Comparison of ENCODE assay signal across 17 mouse cellular contexts in the genomic region with DNA sequence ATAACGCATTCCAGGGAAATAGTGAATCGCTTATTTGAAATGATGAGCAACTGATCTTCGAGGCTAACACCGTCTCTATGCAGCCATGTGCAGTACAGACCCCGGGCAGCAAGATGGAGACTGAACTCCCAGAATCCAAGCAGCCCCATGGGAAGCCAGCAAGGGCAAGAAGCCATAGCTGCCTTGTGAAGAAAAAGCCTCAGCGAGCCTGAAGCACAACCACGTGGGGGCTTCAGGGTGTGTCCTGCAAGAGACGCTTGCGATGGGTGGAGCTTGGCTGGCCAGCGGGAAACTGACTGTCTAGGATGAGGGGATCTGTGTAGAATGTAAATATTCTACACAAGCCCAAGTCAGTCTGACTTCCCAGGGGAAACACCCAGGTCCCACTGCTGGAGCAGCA. TPM values are rescaled to one million over a fixed set of nuclear protein-coding genes. Genes with fewer than 3 reads are reported as not detected.
DNase-seq lines count a peak whose midpoint lies in the region; ATAC-seq and TF ChIP-seq lines count a peak whose summit lies in the region.
"Had no signal": no experiment of that assay in that cellular context is flagged by ENCODE, and none has a peak within 500 bp of the region (broad histone marks: within the 10 kb centered on the region; RNA-seq: fewer than 3 reads in every experiment).

No protein-coding gene starts in this region.

- no peak for TF ChIP-seq CTCF in gastrocnemius, adult 2 months (IDR thresholded peaks at IDR 0.05)
- TF ChIP-seq CTCF in intestine, postnatal 0 days (IDR thresholded peaks at IDR 0.05; ENCODE audit: low read depth): 0 out of 2 replicates have a peak, but pooled peaks have one; percentile 4

- H3K4me1 ChIP-seq in intestine, postnatal 0 days (replicated peaks; ENCODE audit: control insufficient read depth, insufficient read depth, low read length): no peaks in the 10 kb centered on the region
- no peaks in the 10 kb centered on the region for H3K4me1 ChIP-seq in intestine, embryonic 16.5 days (ENCODE audit: control insufficient read depth, insufficient read depth, low read length)
- no peaks in the 10 kb centered on the region for H3K4me1 ChIP-seq in hindbrain, embryonic 16.5 days (ENCODE audit: control insufficient read depth, insufficient read depth, low read depth, low read length)
- H3K4me1 ChIP-seq: limb, embryonic 12.5 days; neural tube, embryonic 13.5 days had no signal

- peaks cover 71% of the 10 kb centered on the region for H3K36me3 ChIP-seq in intestine, postnatal 0 days (ENCODE audit: control insufficient read depth, insufficient read depth)
- H3K36me3 ChIP-seq in intestine, embryonic 16.5 days (ENCODE audit: control insufficient read depth, insufficient read depth, low read length): peaks cover 32% of the 10 kb centered on the region
- peaks cover 10% of the 10 kb centered on the region; the same call in 1 of the 2 replicates for H3K36me3 ChIP-seq in hindbrain, embryonic 16.5 days (ENCODE audit: control insufficient read depth, insufficient read depth, low read length)

- intact Hi-C loops in gastrocnemius, adult 2 months (cut with DNase I): no loop called here
- intact Hi-C loops in left cerebral cortex, postnatal 25 days (cut with DNase I): no loop called here

- no peak overlapping the region for H3K4me3 ChIP-seq in gastrocnemius, adult 2 months
- no peak overlapping the region for H3K4me3 ChIP-seq in intestine, postnatal 0 days (ENCODE audit: low read depth, low read length)
- H3K4me3 ChIP-seq in intestine, embryonic 16.5 days (ENCODE audit: low read length): no peak overlapping the region
- H3K4me3 ChIP-seq in hindbrain, embryonic 16.5 days (ENCODE audit: low read length): no peak overlapping the region
- H3K4me3 ChIP-seq: limb, embryonic 12.5 days; neural tube, embryonic 13.5 days had no signal

- no peak overlapping the region for H3K9ac ChIP-seq in intestine, postnatal 0 days (ENCODE audit: low read depth, low read length)
- H3K9ac ChIP-seq in intestine, embryonic 16.5 days (ENCODE audit: low read depth, low read length): no peak overlapping the region
- no peak overlapping the region for H3K9ac ChIP-seq in hindbrain, embryonic 16.5 days (ENCODE audit: low read depth, low read length)
- H3K9ac ChIP-seq: forebrain, postnatal 0 days; limb, embryonic 12.5 days; liver, embryonic 14.5 days; neural tube, embryonic 13.5 days had no signal

- no peak overlapping the region for H3K27ac ChIP-seq in gastrocnemius, adult 2 months
- no peak overlapping the region for H3K27ac ChIP-seq in intestine, postnatal 0 days (ENCODE audit: low read depth, low read length)
- no peak overlapping the region for H3K27ac ChIP-seq in intestine, embryonic 16.5 days (ENCODE audit: low read length)
- H3K27ac ChIP-seq in hindbrain, embryonic 16.5 days (ENCODE audit: low read depth, low read length): no peak overlapping the region
- H3K27ac ChIP-seq: limb, embryonic 12.5 days; liver, embryonic 14.5 days; neural tube, embryonic 13.5 days had no signal

- no peak overlapping the region for H3K4me2 ChIP-seq in intestine, postnatal 0 days (replicated peaks; ENCODE audit: low read depth)
- no peak overlapping the region for H3K4me2 ChIP-seq in intestine, embryonic 16.5 days (ENCODE audit: low read depth, low read length)
- H3K4me2 ChIP-seq in hindbrain, embryonic 16.5 days (ENCODE audit: low read length): no peak overlapping the region
- H3K4me2 ChIP-seq: limb, embryonic 12.5 days; neural tube, embryonic 13.5 days had no signal

- WGBS in intestine, postnatal 0 days: 71% methylated on average over 10 of the region's 10 CpGs
- WGBS in intestine, embryonic 16.5 days: 77% methylated on average over 10 of the region's 10 CpGs
- WGBS in hindbrain, embryonic 16.5 days: 74% methylated on average over 10 of the region's 10 CpGs

- ATAC-seq in intestine, postnatal 0 days: no peak
- ATAC-seq in intestine, embryonic 16.5 days: no peak
- no peak for ATAC-seq in hindbrain, embryonic 16.5 days
- ATAC-seq: forebrain, postnatal 0 days had no signal

- DNase-seq in gastrocnemius, adult 2 months: peak; percentile 45
- DNase-seq in gastrocnemius, adult 18-20 months (ENCODE audit: low spot score): no peak
- peak; percentile 75 for DNase-seq in ZHBTc4 (ENCODE audit: low read depth, low spot score)
- peak; percentile 31 for DNase-seq in lung, postnatal 25 days (ENCODE audit: low spot score)
- DNase-seq in left cerebral cortex, postnatal 25 days (ENCODE audit: low spot score in 2 of 2): no peak
- DNase-seq: adrenal gland, postnatal 25 days; forebrain, postnatal 0 days; kidney, postnatal 25 days; right cerebral cortex, postnatal 25 days; thymus, adult 2 months had no signal

- no peaks in the 10 kb centered on the region for H3K9me3 ChIP-seq in intestine, postnatal 0 days (ENCODE audit: control insufficient read depth)
- no peaks in the 10 kb centered on the region for H3K9me3 ChIP-seq in intestine, embryonic 16.5 days (ENCODE audit: control insufficient read depth, low read length)
- H3K9me3 ChIP-seq in hindbrain, embryonic 16.5 days (ENCODE audit: control insufficient read depth, low read length): no peaks in the 10 kb centered on the region
- H3K9me3 ChIP-seq: G1E; limb, embryonic 12.5 days; neural tube, embryonic 13.5 days had no signal

- no peaks in the 10 kb centered on the region for H3K27me3 ChIP-seq in intestine, postnatal 0 days (replicated peaks; ENCODE audit: control insufficient read depth, insufficient read depth, low read length)
- H3K27me3 ChIP-seq in intestine, embryonic 16.5 days (replicated peaks; ENCODE audit: control insufficient read depth, insufficient read depth, low read length): no peaks in the 10 kb centered on the region
- H3K27me3 ChIP-seq in hindbrain, embryonic 16.5 days (replicated peaks; ENCODE audit: control insufficient read depth, insufficient read depth, low read length): no peaks in the 10 kb centered on the region
- H3K27me3 ChIP-seq: limb, embryonic 12.5 days; neural tube, embryonic 13.5 days had no signal

RNA-seq across cellular contexts. Expression of gene Txndc5, which starts 16.6 kb away (rescaled TPM):
- 10 to 100 TPM; 22.1 to 35.0 TPM for total RNA-seq in gastrocnemius, adult 2 months (2021)
- 10 to 100 TPM; 27.2 to 28.0 TPM for total RNA-seq in gastrocnemius, adult 18-20 months (2021)
- polyA plus RNA-seq in intestine, postnatal 0 days (2015; fragmentation: Nextera tagmentation; extraction: Ambion mirVana): 96.2 and 106 TPM in 2 replicates
- polyA plus RNA-seq in intestine, embryonic 16.5 days (2015; fragmentation: Nextera tagmentation; extraction: Ambion mirVana): 231 and 239 TPM in 2 replicates
- 87.7 and 98.7 TPM in 2 replicates for polyA plus RNA-seq in hindbrain, embryonic 16.5 days (2015; fragmentation: Nextera tagmentation; extraction: Ambion mirVana)
- 10 to 100 TPM; 43.5 to 46.1 TPM for total RNA-seq in left cerebral cortex, postnatal 25 days (2021)

Comparison
In these comparisons a context has a peak if more than half of its experiments do, and no peak if none do; other contexts are left out.
1. DNase-seq: peak in gastrocnemius, adult 2 months (single experiment), ZHBTc4 (single experiment) and lung, postnatal 25 days (single experiment); none in gastrocnemius, adult 18-20 months (single experiment) and left cerebral cortex, postnatal 25 days (0 of 2).